Mouse (Mus musculus) hindbrain, embryonic 16.5 days (tissue): ENCODE data around the gene Atg5. TPM values are rescaled to one million over a fixed set of nuclear protein-coding genes. Genes with fewer than 3 reads are reported as not detected.

Experiments
- ATAC-seq: fragments of 200-750 bp; cut with Nextera tagmentation; 2 replicates; pipeline ENCODE4 v1.8.0; 2017; ENCODE audit warnings: moderate TSS enrichment, moderate library complexity
- H3K27ac ChIP-seq: fragments of 300-500 bp; sonication (generic); 2 replicates; pipeline ENCODE4 v1.5.1; 2014; ENCODE audit warnings: low read depth, mild to moderate bottlenecking, control low read depth, low read length, moderate library complexity
- H3K27me3 ChIP-seq: fragments of 300-500 bp; sonication (generic); replicated peaks from 2 replicates; pipeline ENCODE4 v1.6.1; 2014; ENCODE audit warnings: low read length; ENCODE audit not compliant: control insufficient read depth, insufficient read depth
- H3K36me3 ChIP-seq: fragments of 300-500 bp; sonication (generic); 2 replicates; pipeline ENCODE4 v1.6.1; 2014; ENCODE audit warnings: mild to moderate bottlenecking, low read length, moderate library complexity, mixed read lengths; ENCODE audit not compliant: control insufficient read depth, insufficient read depth
- H3K4me1 ChIP-seq: fragments of 300-500 bp; sonication (generic); 2 replicates; pipeline ENCODE4 v1.6.1; 2014; ENCODE audit warnings: low read depth, low read length; ENCODE audit not compliant: control insufficient read depth, insufficient read depth
- H3K4me2 ChIP-seq: fragments of 300-500 bp; sonication (generic); 2 replicates; pipeline ENCODE4 v1.6.1; 2014; ENCODE audit warnings: mild to moderate bottlenecking, low read length, control low read depth, moderate library complexity
- H3K4me3 ChIP-seq: fragments of 300-500 bp; sonication (generic); 2 replicates; pipeline ENCODE4 v1.5.1; 2014; ENCODE audit warnings: mild to moderate bottlenecking, low read length, control low read depth, moderate library complexity
- H3K9ac ChIP-seq: fragments of 300-500 bp; sonication (generic); 2 replicates; pipeline ENCODE4 v1.6.1; 2014; ENCODE audit warnings: low read depth, mild to moderate bottlenecking, control low read depth, low read length, moderate library complexity
- H3K9me3 ChIP-seq: fragments of 300-500 bp; sonication (generic); 2 replicates; pipeline ENCODE4 v1.6.1; 2014; ENCODE audit warnings: mild to moderate bottlenecking, low read length, moderate library complexity; ENCODE audit not compliant: control insufficient read depth
- WGBS: fragments of 180-500 bp; shearing (Covaris S2); extraction: QIAGEN DNeasy Blood & Tissue Kit; methylation state at CpG from one replicate; pipeline ENCODE4 v1.1.7; 2014; 5-methylcytosine and 5-hydroxymethylcytosine counted together
- polyA plus RNA-seq: library from polyadenylated mRNA; unstranded; fragments of >200 nt; fragmentation: Nextera tagmentation; extraction: Ambion mirVana; gene quantifications from 2 replicates; pipeline ENCODE4 v1.2.1, GENCODE M21; 2015

Atg5 gene
- polyA plus RNA-seq, 1 experiment from 2014 or later, result 47.2 TPM

- no peaks in the 10 kb centered on the region for H3K36me3 ChIP-seq
- 75% methylated on average over 5 of the region's 5 CpGs for WGBS
- no peaks in the 10 kb centered on the region for H3K27me3 ChIP-seq
Measured at GRCm38 (mm10) chr10:44339326-44339725, 71.2 kb downstream of the Atg5 start.

GRCm38 (mm10) chr10:44340928-44341327 is 72.8 kb downstream of the Atg5 start:
- Histone ChIP-seq H3K4me1 (no peaks in the 10 kb centered on the region), H3K36me3 (no peaks in the 10 kb centered on the region), H3K27me3 (no peaks in the 10 kb centered on the region), H3K4me2 (no peak overlapping the region), H3K9ac (no peak overlapping the region), H3K27ac (no peak overlapping the region), H3K9me3 (no peaks in the 10 kb centered on the region), H3K4me3 (no peak overlapping the region)
- ATAC-seq, result no peak
- WGBS, result 49% methylated on average over 4 of the region's 4 CpGs

More at GRCm38 (mm10) chr10:44339326-44339725, 71.2 kb downstream of the Atg5 start:
- no peak for ATAC-seq
- no peaks in the 10 kb centered on the region for H3K4me1 ChIP-seq
- H3K27ac ChIP-seq, result no peak overlapping the region
- H3K9me3 ChIP-seq, result no peaks in the 10 kb centered on the region
- no peak overlapping the region for H3K9ac ChIP-seq
- H3K4me3 ChIP-seq, result no peak overlapping the region
- no peak overlapping the region for H3K4me2 ChIP-seq

- Histone ChIP-seq H3K4me3 (no peak overlapping the region), H3K9ac (no peak overlapping the region), H3K9me3 (no peaks in the 10 kb centered on the region), H3K36me3 (no peaks in the 10 kb centered on the region), H3K4me1 (no peaks in the 10 kb centered on the region), H3K4me2 (no peak overlapping the region), H3K27ac (no peak overlapping the region), H3K27me3 (no peaks in the 10 kb centered on the region)
- WGBS, result 94% methylated on average over 6 of the region's 6 CpGs
- ATAC-seq, result no peak
Measured at GRCm38 (mm10) chr10:44341826-44342521, 73.8 kb downstream of the Atg5 start.

- WGBS, result 87% methylated on average over 3 of the region's 3 CpGs
- Histone ChIP-seq H3K9ac (no peak overlapping the region), H3K4me2 (no peak overlapping the region), H3K4me1 (no peaks in the 10 kb centered on the region), H3K4me3 (no peak overlapping the region), H3K9me3 (no peaks in the 10 kb centered on the region), H3K36me3 (0 out of 2 replicates have a peak, but pooled peaks cover 3% of the 10 kb centered on the region), H3K27ac (no peak overlapping the region), H3K27me3 (no peaks in the 10 kb centered on the region)
- no peak for ATAC-seq
Measured at GRCm38 (mm10) chr10:44343351-44343750, 75.2 kb downstream of the Atg5 start.

GRCm38 (mm10) chr10:44347549-44348172 is 79.5 kb downstream of the Atg5 start:
- 86% methylated on average over 10 of the region's 10 CpGs for WGBS
- ATAC-seq, result no peak
- Histone ChIP-seq H3K9ac (no peak overlapping the region), H3K4me1 (no peaks in the 10 kb centered on the region), H3K4me2 (no peak overlapping the region), H3K4me3 (no peak overlapping the region), H3K9me3 (no peaks in the 10 kb centered on the region), H3K27me3 (no peaks in the 10 kb centered on the region), H3K36me3 (peaks cover 3% of the 10 kb centered on the region; the same call in 1 of the 2 replicates), H3K27ac (no peak overlapping the region)

- ATAC-seq, result 0 out of 2 replicates have a peak, but pooled peaks have one; percentile 37
- WGBS, result 60% methylated on average over 14 of the region's 14 CpGs
- H3K27ac ChIP-seq, result no peak overlapping the region
- no peak overlapping the region for H3K4me2 ChIP-seq
- H3K36me3 ChIP-seq, result peaks cover 3% of the 10 kb centered on the region; the same call in 1 of the 2 replicates
- no peak overlapping the region for H3K4me3 ChIP-seq
- no peaks in the 10 kb centered on the region for H3K9me3 ChIP-seq
- H3K4me1 ChIP-seq, result no peaks in the 10 kb centered on the region
- H3K27me3 ChIP-seq, result no peaks in the 10 kb centered on the region
- no peak overlapping the region for H3K9ac ChIP-seq
Measured at GRCm38 (mm10) chr10:44348474-44349415, 80.6 kb downstream of the Atg5 start.

GRCm38 (mm10) chr10:44353467-44353866 is 85.3 kb downstream of the Atg5 start:
- no peak overlapping the region for H3K27ac ChIP-seq
- H3K9me3 ChIP-seq, result no peaks in the 10 kb centered on the region
- no peaks in the 10 kb centered on the region for H3K27me3 ChIP-seq
- no peaks in the 10 kb centered on the region; the same call in 1 of the 2 replicates for H3K36me3 ChIP-seq
- no peak for ATAC-seq
- no peaks in the 10 kb centered on the region; the same call in 1 of the 2 replicates for H3K4me1 ChIP-seq
- H3K9ac ChIP-seq, result no peak overlapping the region
- 65% methylated on average over 4 of the region's 4 CpGs for WGBS
- no peak overlapping the region for H3K4me3 ChIP-seq
- H3K4me2 ChIP-seq, result no peak overlapping the region

- WGBS, result 88% methylated on average over 10 of the region's 10 CpGs
- H3K27ac ChIP-seq, result no peak overlapping the region
- ATAC-seq, result no peak
Measured at GRCm38 (mm10) chr10:44354393-44354792, 86.2 kb downstream of the Atg5 start.

More at GRCm38 (mm10) chr10:44354393-44354792, 86.2 kb downstream of the Atg5 start:
- H3K27me3 ChIP-seq, result no peaks in the 10 kb centered on the region
- no peaks in the 10 kb centered on the region; the same call in 1 of the 2 replicates for H3K36me3 ChIP-seq
- H3K9me3 ChIP-seq, result no peaks in the 10 kb centered on the region
- no peak overlapping the region for H3K9ac ChIP-seq
- no peaks in the 10 kb centered on the region; the same call in 1 of the 2 replicates for H3K4me1 ChIP-seq
- no peak overlapping the region for H3K4me2 ChIP-seq
- H3K4me3 ChIP-seq, result no peak overlapping the region
